Mouse (Mus musculus): ENCODE results near the gene Glb1.

- no peak for TF ChIP-seq POLR2A (IDR thresholded peaks at IDR 0.05; ENCODE audit: control insufficient read depth, low read depth, low read length)
- no peak for TF ChIP-seq CTCF (IDR thresholded peaks at IDR 0.05; ENCODE audit: control insufficient read depth, insufficient read depth, insufficient replicate concordance, low read depth, low read length)
These were observed 9.5 kb downstream of the Glb1 start for GRCm38 (mm10) chr9:114410313-114410862.
